Mouse (Mus musculus) heart, postnatal 0 days (tissue): ENCODE data around the gene Homer2. TPM values are rescaled to one million over a fixed set of nuclear protein-coding genes. Genes with fewer than 3 reads are reported as not detected.

Experiments used
- ATAC-seq: fragments of 200-750 bp; cut with Nextera tagmentation; 2 replicates; pipeline ENCODE4 v1.8.0; 2017; ENCODE audit warnings: low read depth, moderate number of reproducible peaks, moderate library complexity; ENCODE audit not compliant: insufficient read depth
- DNase-seq: peaks from one replicate; pipeline ENCODE4 v3.0.0-alpha.2; 2016; ENCODE audit warnings: low spot score
- H3K27ac ChIP-seq: fragments of 300-500 bp; sonication (generic); 2 replicates; pipeline ENCODE4 v1.5.1; 2014; ENCODE audit warnings: low read depth, mild to moderate bottlenecking
- H3K27me3 ChIP-seq: fragments of 300-500 bp; sonication (generic); 2 replicates; pipeline ENCODE4 v1.6.1; 2014; ENCODE audit warnings: low read length, mixed read lengths; ENCODE audit not compliant: control insufficient read depth, insufficient read depth
- H3K36me3 ChIP-seq: fragments of 300-500 bp; sonication (generic); replicated peaks from 2 replicates; pipeline ENCODE4 v1.6.1; 2014; ENCODE audit warnings: low read length, mixed read lengths; ENCODE audit not compliant: control insufficient read depth, insufficient read depth
- H3K4me1 ChIP-seq: fragments of 300-500 bp; sonication (generic); 2 replicates; pipeline ENCODE4 v1.6.1; 2014; ENCODE audit warnings: antibody characterized with exemption; ENCODE audit not compliant: control insufficient read depth, insufficient read depth
- H3K4me2 ChIP-seq: fragments of 300-500 bp; sonication (generic); 2 replicates; pipeline ENCODE4 v1.6.1; 2014; ENCODE audit warnings: low read depth, mild to moderate bottlenecking, low read length, moderate library complexity
- H3K4me3 ChIP-seq: fragments of 300-500 bp; sonication (generic); 2 replicates; pipeline ENCODE4 v1.5.1; 2014; ENCODE audit warnings: low read depth, low read length
- H3K9ac ChIP-seq: fragments of 300-500 bp; sonication (generic); replicated peaks from 2 replicates; pipeline ENCODE4 v1.6.1; 2014; ENCODE audit warnings: low read depth, low read length, mixed read lengths
- H3K9me3 ChIP-seq: fragments of 300-500 bp; sonication (generic); replicated peaks from 2 replicates; pipeline ENCODE4 v1.6.1; 2016; ENCODE audit warnings: low read length; ENCODE audit not compliant: control insufficient read depth
- CTCF ChIP-seq: IDR thresholded peaks from 2 replicates; pipeline ENCODE4 v1.5.1; 2016; ENCODE audit warnings: antibody characterized with exemption, control low read depth, low read depth
- EP300 ChIP-seq: IDR thresholded peaks from 2 replicates; pipeline ENCODE4 v1.6.1; 2016; ENCODE audit warnings: antibody characterized with exemption, low read depth
- WGBS: fragments of 180-500 bp; shearing (Covaris S2); extraction: QIAGEN DNeasy Blood & Tissue Kit; methylation state at CpG from one replicate; pipeline ENCODE4 v1.1.7; 2014; 5-methylcytosine and 5-hydroxymethylcytosine counted together
- polyA plus RNA-seq: library from polyadenylated mRNA; unstranded; fragments of >200 nt; fragmentation: Nextera tagmentation; extraction: Ambion mirVana; gene quantifications from 2 replicates; pipeline ENCODE4 v1.2.1, GENCODE M21; 2015
- total RNA-seq: library from RNA; depleted of rRNA; stranded (reverse); fragments of >200 nt; gene quantifications from 2 replicates; pipeline ENCODE4 v1.2.3, GENCODE M21; 2014; ENCODE audit warnings: low replicate concordance

Homer2 gene
- total and polyA plus RNA-seq, 2 experiments from 2014 or later: 19.5 to 51.3 TPM

DNA sequence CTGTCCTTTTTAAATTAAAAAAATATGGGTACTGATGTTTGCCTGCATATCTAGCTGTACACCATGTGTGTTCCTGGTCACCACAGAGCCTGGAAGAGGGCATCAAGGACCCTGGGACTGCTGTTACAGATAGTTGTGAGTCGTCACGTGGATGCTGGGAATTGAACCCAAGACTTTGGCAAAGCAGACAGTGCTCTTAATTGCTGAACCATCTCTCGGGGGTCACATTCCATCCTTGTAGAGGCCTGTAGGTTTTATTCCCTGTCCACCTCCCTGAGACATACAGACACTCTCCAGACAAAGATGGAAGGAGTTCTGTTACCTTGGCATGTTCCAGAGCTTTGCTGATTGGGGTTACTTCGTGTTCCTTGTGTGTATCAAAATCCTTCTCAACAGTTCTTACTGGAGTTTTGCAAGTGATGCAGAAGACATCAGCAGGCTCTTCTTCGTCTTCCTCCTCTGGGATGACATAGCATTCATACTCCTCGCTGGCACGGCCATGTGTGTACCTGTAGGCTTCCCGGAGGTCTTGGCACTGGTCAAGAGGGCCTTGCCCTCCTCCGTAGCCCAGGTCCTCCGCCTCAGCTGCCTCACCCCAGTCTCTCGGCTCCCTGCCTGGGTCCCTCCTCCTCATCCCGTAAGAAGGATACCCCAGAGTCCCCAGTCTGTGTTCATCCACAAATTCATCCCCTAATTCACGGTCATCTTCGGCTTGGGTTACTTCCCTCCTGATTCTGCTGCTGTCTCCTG, 147.9 kb downstream of the Homer2 start:
- Histone ChIP-seq H3K4me3 (no peak overlapping the region), H3K9ac (no peak overlapping the region), H3K36me3 (0 out of 2 replicates have a peak, but pooled peaks cover 10% of the 10 kb centered on the region), H3K27ac (no peak overlapping the region), H3K4me1 (peaks cover 25% of the 10 kb centered on the region), H3K27me3 (no peaks in the 10 kb centered on the region), H3K9me3 (no peaks in the 10 kb centered on the region), H3K4me2 (no peak overlapping the region)
- DNase-seq (no peak), ATAC-seq (no peak)
- TF ChIP-seq CTCF (no peak), EP300 (no peak)
- 79% methylated on average over 14 of the region's 14 CpGs for WGBS

DNA sequence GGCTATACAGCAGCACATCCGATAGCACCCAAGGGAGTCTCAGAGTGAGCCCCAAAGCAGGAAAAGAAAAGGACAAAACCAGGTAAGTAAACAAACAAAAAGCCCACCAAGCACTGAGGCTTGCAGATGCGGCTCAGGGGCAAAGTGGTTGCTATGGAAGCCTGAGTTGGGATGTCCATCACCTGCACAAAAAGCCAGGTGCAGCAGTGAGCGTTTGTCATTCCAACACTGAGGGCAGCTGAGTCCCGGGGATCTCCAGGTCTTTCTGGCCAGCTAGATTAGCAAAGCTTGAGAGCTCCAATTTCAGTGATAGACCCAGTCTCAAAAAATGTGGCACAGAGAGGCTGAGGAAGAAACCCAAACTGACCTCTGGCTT, 149.4 kb downstream of the Homer2 start:
- no peak for ATAC-seq
- H3K27me3 ChIP-seq: no peaks in the 10 kb centered on the region
- 54% methylated on average over 4 of the region's 4 CpGs for WGBS
- no peak for DNase-seq
- TF ChIP-seq EP300 (no peak), CTCF (no peak)
- no peak overlapping the region for H3K4me3 ChIP-seq
- no peak overlapping the region for H3K9ac ChIP-seq
- H3K9me3 ChIP-seq: no peaks in the 10 kb centered on the region
- H3K4me1 ChIP-seq: peaks cover 12% of the 10 kb centered on the region
- 0 out of 2 replicates have a peak, but pooled peaks cover 16% of the 10 kb centered on the region for H3K36me3 ChIP-seq
- H3K4me2 ChIP-seq: no peak overlapping the region
- H3K27ac ChIP-seq: no peak overlapping the region

DNA sequence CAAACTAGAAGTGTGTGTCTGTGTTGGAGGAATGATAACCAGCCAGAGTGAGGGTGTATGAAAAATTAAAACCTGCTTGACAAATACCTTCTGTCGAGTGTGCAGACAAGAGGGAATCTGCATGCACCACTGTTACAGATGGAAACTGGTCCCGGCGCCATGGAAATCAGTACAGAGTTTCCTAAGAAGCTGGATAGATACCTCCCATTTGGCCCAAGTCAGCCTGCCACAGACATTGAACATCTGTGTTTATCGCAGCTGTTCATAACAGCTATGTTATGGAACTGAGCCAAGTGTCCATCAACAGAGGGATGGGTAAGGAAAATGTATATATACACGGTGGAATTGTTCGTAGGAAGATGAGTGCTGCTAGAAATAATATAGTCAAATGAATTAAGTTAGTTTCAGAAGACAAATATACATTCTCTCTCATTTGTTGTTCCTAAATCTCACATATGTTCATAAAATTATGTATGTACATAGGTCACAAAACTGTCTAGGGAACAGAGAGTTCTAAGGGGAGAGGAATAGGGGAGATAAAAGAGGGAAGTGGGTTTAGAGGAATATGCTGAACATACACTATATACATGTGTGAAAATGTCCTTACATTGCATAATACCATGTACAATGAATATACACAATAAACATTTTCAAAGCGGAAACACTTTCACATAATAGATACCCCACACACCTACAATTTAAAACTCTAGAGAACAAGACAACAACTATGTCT, 149.9 kb downstream of the Homer2 start:
- Histone ChIP-seq H3K27me3 (no peaks in the 10 kb centered on the region), H3K4me3 (no peak overlapping the region), H3K27ac (no peak overlapping the region), H3K9ac (no peak overlapping the region), H3K36me3 (0 out of 2 replicates have a peak, but pooled peaks cover 20% of the 10 kb centered on the region), H3K4me1 (peaks cover 10% of the 10 kb centered on the region), H3K4me2 (no peak overlapping the region), H3K9me3 (no peaks in the 10 kb centered on the region)
- ATAC-seq (no peak), DNase-seq (no peak)
- TF ChIP-seq CTCF: no peak
- TF ChIP-seq EP300: no peak
- WGBS: 38% methylated on average over 7 of the region's 7 CpGs

DNA sequence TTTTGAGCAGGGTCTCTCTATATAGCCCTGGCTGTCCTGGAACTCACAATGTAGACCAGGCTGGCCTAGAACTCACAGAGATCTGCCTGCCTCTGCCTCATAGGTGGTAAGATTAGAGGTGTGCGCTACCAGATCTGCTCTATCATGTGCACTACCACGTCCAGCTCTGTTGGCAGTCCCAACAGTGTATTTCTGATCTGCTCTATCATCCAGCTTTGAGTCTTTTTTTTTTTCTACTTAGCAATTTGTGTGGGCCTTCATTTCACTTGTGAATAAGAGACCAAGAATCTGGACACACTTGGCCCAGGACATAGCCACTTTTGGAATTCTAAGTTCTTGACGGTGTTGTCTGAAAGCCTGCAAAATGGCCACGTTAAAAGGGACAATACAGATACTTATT, 150.5 kb downstream of the Homer2 start:
- H3K9me3 ChIP-seq: no peaks in the 10 kb centered on the region
- no peak overlapping the region for H3K4me3 ChIP-seq
- H3K9ac ChIP-seq: no peak overlapping the region
- H3K27ac ChIP-seq: no peak overlapping the region
- H3K36me3 ChIP-seq: 0 out of 2 replicates have a peak, but pooled peaks cover 21% of the 10 kb centered on the region
- TF ChIP-seq EP300 (no peak), CTCF (no peak)
- H3K4me1 ChIP-seq: peaks cover 10% of the 10 kb centered on the region
- DNase-seq (no peak), ATAC-seq (no peak)
- H3K27me3 ChIP-seq: no peaks in the 10 kb centered on the region
- 60% methylated on average over 4 of the region's 4 CpGs for WGBS
- no peak overlapping the region for H3K4me2 ChIP-seq

DNA sequence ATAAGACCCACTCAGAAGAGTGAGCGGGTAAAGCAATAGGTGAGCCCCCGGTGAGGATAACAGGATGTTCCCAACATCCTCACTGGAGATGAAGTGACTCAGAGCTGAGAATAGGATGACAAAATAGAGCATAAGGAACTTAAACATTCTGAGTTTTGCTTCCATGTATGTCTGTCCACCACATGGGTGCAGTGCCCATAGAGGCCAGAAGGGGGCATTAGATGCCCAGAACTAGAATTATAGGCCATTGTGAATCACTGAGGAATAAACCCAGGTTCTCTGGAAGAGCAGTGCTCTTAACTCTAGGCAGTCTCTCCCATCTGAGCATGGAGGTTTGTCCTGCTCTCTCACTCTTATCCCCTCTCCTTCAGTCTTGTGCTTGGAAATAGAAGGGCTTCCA, 153.0 kb downstream of the Homer2 start:
- TF ChIP-seq CTCF (peak; percentile 72), EP300 (no peak)
- WGBS: 78% methylated on average over 2 of the region's 2 CpGs
- H3K36me3 ChIP-seq: peaks cover 31% of the 10 kb centered on the region
- H3K27ac ChIP-seq: no peak overlapping the region
- H3K9me3 ChIP-seq: no peaks in the 10 kb centered on the region
- H3K4me1 ChIP-seq: no peaks in the 10 kb centered on the region
- no peak for DNase-seq
- H3K4me3 ChIP-seq: no peak overlapping the region
- H3K4me2 ChIP-seq: no peak overlapping the region
- peak; percentile 41; the same call in 1 of the 2 replicates for ATAC-seq
- no peak overlapping the region for H3K9ac ChIP-seq
- H3K27me3 ChIP-seq: no peaks in the 10 kb centered on the region
